Mouse (Mus musculus): Measurements from ENCODE around the gene Myo7a. TPM values are rescaled to one million over a fixed set of nuclear protein-coding genes. Genes with fewer than 3 reads are reported as not detected.

Myo7a gene
- total and polyA plus RNA-seq, 2 experiments from 2014 or later, result 11.9 to 50.8 TPM

GRCm38 (mm10) chr7:98150525-98150924 lies 31.2 kb upstream of the Myo7a start:
- H3K27me3 ChIP-seq (ENCODE audit: insufficient read depth, low read length), result no peaks in the 10 kb centered on the region
- no peak overlapping the region for H3K27ac ChIP-seq
- peak; percentile 60 for TF ChIP-seq CTCF (IDR thresholded peaks at IDR 0.05; ENCODE audit: low read depth)
- no peak for ATAC-seq
- H3K9ac ChIP-seq (replicated peaks; ENCODE audit: low read length), result no peak overlapping the region
- no peaks in the 10 kb centered on the region for H3K9me3 ChIP-seq (ENCODE audit: low read length)
- H3K4me2 ChIP-seq (ENCODE audit: low read depth, low read length), result no peak overlapping the region
- 0 out of 2 replicates have a peak, but pooled peaks cover 5% of the 10 kb centered on the region for H3K4me1 ChIP-seq (ENCODE audit: insufficient read depth, low read length)
- no peak overlapping the region for H3K4me3 ChIP-seq (ENCODE audit: low read length)
- DNase-seq (ENCODE audit: low spot score), result no peak
- H3K36me3 ChIP-seq (ENCODE audit: insufficient read depth, low read length), result no peaks in the 10 kb centered on the region
- 47% methylated on average over 5 of the region's 5 CpGs for WGBS

GRCm38 (mm10) chr7:98149802-98150201 lies 30.5 kb upstream of the Myo7a start:
- Histone ChIP-seq H3K36me3 (ENCODE audit: insufficient read depth, low read length) (no peaks in the 10 kb centered on the region), H3K27me3 (ENCODE audit: insufficient read depth, low read length) (no peaks in the 10 kb centered on the region), H3K27ac (no peak overlapping the region), H3K4me2 (ENCODE audit: low read depth, low read length) (no peak overlapping the region), H3K9me3 (ENCODE audit: low read length) (no peaks in the 10 kb centered on the region), H3K4me3 (ENCODE audit: low read length) (no peak overlapping the region), H3K4me1 (ENCODE audit: insufficient read depth, low read length) (0 out of 2 replicates have a peak, but pooled peaks cover 5% of the 10 kb centered on the region), H3K9ac (replicated peaks; ENCODE audit: low read length) (no peak overlapping the region)
- TF ChIP-seq CTCF (IDR thresholded peaks at IDR 0.05; ENCODE audit: low read depth), result no peak
- DNase-seq (ENCODE audit: low spot score) (no peak), ATAC-seq (no peak)
- 29% methylated on average over 3 of the region's 3 CpGs for WGBS

GRCm38 (mm10) chr7:98148721-98149407 lies 29.5 kb upstream of the Myo7a start:
- H3K9ac ChIP-seq (replicated peaks; ENCODE audit: low read length), result no peak overlapping the region
- H3K9me3 ChIP-seq (ENCODE audit: low read length), result no peaks in the 10 kb centered on the region
- H3K4me2 ChIP-seq (ENCODE audit: low read depth, low read length), result no peak overlapping the region
- WGBS, result 59% methylated on average over 10 of the region's 10 CpGs
- DNase-seq (ENCODE audit: low spot score), result no peak
- H3K36me3 ChIP-seq (ENCODE audit: insufficient read depth, low read length), result no peaks in the 10 kb centered on the region
- H3K4me3 ChIP-seq (ENCODE audit: low read length), result no peak overlapping the region
- no peak for ATAC-seq
- H3K4me1 ChIP-seq (ENCODE audit: insufficient read depth, low read length), result 0 out of 2 replicates have a peak, but pooled peaks cover 5% of the 10 kb centered on the region
- H3K27ac ChIP-seq, result no peak overlapping the region
- TF ChIP-seq CTCF (IDR thresholded peaks at IDR 0.05; ENCODE audit: low read depth), result no peak
- no peaks in the 10 kb centered on the region for H3K27me3 ChIP-seq (ENCODE audit: insufficient read depth, low read length)

- Histone ChIP-seq H3K9ac (replicated peaks; ENCODE audit: low read length) (no peak overlapping the region), H3K4me3 (ENCODE audit: low read length) (no peak overlapping the region), H3K4me1 (ENCODE audit: insufficient read depth, low read length) (0 out of 2 replicates have a peak, but pooled peaks cover 5% of the 10 kb centered on the region), H3K27ac (0 out of 2 replicates have a peak overlapping the region, but pooled peaks have one; percentile 1), H3K27me3 (ENCODE audit: insufficient read depth, low read length) (no peaks in the 10 kb centered on the region), H3K9me3 (ENCODE audit: low read length) (no peaks in the 10 kb centered on the region), H3K36me3 (ENCODE audit: insufficient read depth, low read length) (no peaks in the 10 kb centered on the region), H3K4me2 (ENCODE audit: low read depth, low read length) (no peak overlapping the region)
- DNase-seq (ENCODE audit: low spot score) (peak; percentile 65), ATAC-seq (no peak)
- TF ChIP-seq CTCF (IDR thresholded peaks at IDR 0.05; ENCODE audit: low read depth), result no peak
- WGBS, result 41% methylated on average over 8 of the region's 8 CpGs
Measured at GRCm38 (mm10) chr7:98147766-98148165, 28.4 kb upstream of the Myo7a start.

- 0 out of 2 replicates have a peak, but pooled peaks cover 5% of the 10 kb centered on the region for H3K4me1 ChIP-seq (ENCODE audit: insufficient read depth, low read length)
- WGBS, result 82% methylated on average over 8 of the region's 8 CpGs
- H3K4me2 ChIP-seq (ENCODE audit: low read depth, low read length), result no peak overlapping the region
- DNase-seq (ENCODE audit: low spot score), result no peak
- H3K36me3 ChIP-seq (ENCODE audit: insufficient read depth, low read length), result no peaks in the 10 kb centered on the region
- TF ChIP-seq CTCF (IDR thresholded peaks at IDR 0.05; ENCODE audit: low read depth), result no peak
- ATAC-seq, result no peak
- no peaks in the 10 kb centered on the region for H3K9me3 ChIP-seq (ENCODE audit: low read length)
- H3K27ac ChIP-seq, result no peak overlapping the region
- H3K9ac ChIP-seq (replicated peaks; ENCODE audit: low read length), result no peak overlapping the region
- H3K4me3 ChIP-seq (ENCODE audit: low read length), result no peak overlapping the region
- no peaks in the 10 kb centered on the region for H3K27me3 ChIP-seq (ENCODE audit: insufficient read depth, low read length)
Measured at GRCm38 (mm10) chr7:98146447-98146845, 27.1 kb upstream of the Myo7a start.

- DNase-seq (ENCODE audit: low spot score) (no peak), ATAC-seq (no peak)
- 73% methylated on average over 12 of the region's 12 CpGs for WGBS
- no peak overlapping the region for H3K4me2 ChIP-seq (ENCODE audit: low read depth, low read length)
- 0 out of 2 replicates have a peak, but pooled peaks cover 5% of the 10 kb centered on the region for H3K4me1 ChIP-seq (ENCODE audit: insufficient read depth, low read length)
- TF ChIP-seq CTCF (IDR thresholded peaks at IDR 0.05; ENCODE audit: low read depth), result no peak
- no peak overlapping the region for H3K4me3 ChIP-seq (ENCODE audit: low read length)
- H3K27me3 ChIP-seq (ENCODE audit: insufficient read depth, low read length), result no peaks in the 10 kb centered on the region
- no peaks in the 10 kb centered on the region for H3K9me3 ChIP-seq (ENCODE audit: low read length)
- no peaks in the 10 kb centered on the region for H3K36me3 ChIP-seq (ENCODE audit: insufficient read depth, low read length)
- H3K27ac ChIP-seq, result no peak overlapping the region
- no peak overlapping the region for H3K9ac ChIP-seq (replicated peaks; ENCODE audit: low read length)
Measured at GRCm38 (mm10) chr7:98145842-98146446, 26.6 kb upstream of the Myo7a start.

GRCm38 (mm10) chr7:98145402-98145801 lies 26.1 kb upstream of the Myo7a start, which contains the start of gene Omp:
Gene Omp, minus strand, starts transcription at chr7:98145502.
- no peak within 1 kb of the TSS for H3K4me3 ChIP-seq (ENCODE audit: low read length)
- H3K4me1 ChIP-seq (ENCODE audit: insufficient read depth, low read length), result 0 out of 2 replicates have a peak, but pooled peaks cover 5% of the 10 kb centered on the region
- no peak within 1 kb of the TSS for H3K27ac ChIP-seq
- H3K4me2 ChIP-seq (ENCODE audit: low read depth, low read length), result no peak within 1 kb of the TSS
- WGBS, result 88% methylated on average over 5 of the region's 5 CpGs
- H3K9me3 ChIP-seq (ENCODE audit: low read length), result no peaks in the 10 kb centered on the region
- no peak within 1 kb of the TSS for H3K9ac ChIP-seq (replicated peaks; ENCODE audit: low read length)
- no peaks in the 10 kb centered on the region for H3K27me3 ChIP-seq (ENCODE audit: insufficient read depth, low read length)
- no peak for ATAC-seq
- no peak for TF ChIP-seq CTCF (IDR thresholded peaks at IDR 0.05; ENCODE audit: low read depth)
- H3K36me3 ChIP-seq (ENCODE audit: insufficient read depth, low read length), result no peaks in the 10 kb centered on the region
- no peak for DNase-seq (ENCODE audit: low spot score)
